Mouse (Mus musculus): ENCODE data around the gene Zfp341. TPM values are rescaled to one million over a fixed set of nuclear protein-coding genes. Genes with fewer than 3 reads are reported as not detected.

Gene Zfp341
- total and polyA plus RNA-seq, 3 experiments, result 0.58 to 4.4 (median 1.6) TPM

GRCm38 (mm10) chr2:154609050-154609767 is 3.9 kb upstream of the Zfp341 start:
- H3K4me1 ChIP-seq (ENCODE audit: control insufficient read depth in 1 of 2, insufficient read depth in 2 of 2), result peaks cover 7 to 14% of the 10 kb centered on the region in 2 experiments
- no peaks in the 10 kb centered on the region for H3K9me3 ChIP-seq (replicated peaks; ENCODE audit: low read length)
- no peak for DNase-seq (ENCODE audit: extremely low read depth)
- no peak overlapping the region for H3K4me3 ChIP-seq (replicated peaks in 1 of 3; ENCODE audit: low read depth in 2 of 3, low read length in 2 of 3, poor library complexity in 1 of 3)
- peaks cover 22% of the 10 kb centered on the region for H3K27me3 ChIP-seq (replicated peaks)
- H3K9ac ChIP-seq (ENCODE audit: insufficient read depth, low read depth), result no peak overlapping the region
- no peaks in the 10 kb centered on the region for H3K36me3 ChIP-seq (replicated peaks in 1 of 2; ENCODE audit: control insufficient read depth in 1 of 2, insufficient read depth in 1 of 2, low read length in 1 of 2)
- TF ChIP-seq NELFE (IDR thresholded peaks at IDR 0.05; ENCODE audit: low read depth, low read length) (no peak), USF2 (conservative IDR thresholded peaks at IDR 0.05; ENCODE audit: low read depth, low read length) (no peak), CHD2 (IDR thresholded peaks at IDR 0.05; ENCODE audit: low read length) (no peak), MXI1 (IDR thresholded peaks at IDR 0.05; ENCODE audit: low read depth, low read length) (no peak), MAX (IDR thresholded peaks at IDR 0.05; ENCODE audit: low read length) (no peak), ELF1 (IDR thresholded peaks at IDR 0.05; ENCODE audit: low read depth, low read length) (no peak), E2F4 (IDR thresholded peaks at IDR 0.05; ENCODE audit: insufficient replicate concordance, low read depth, low read length) (no peak), NRF1 (IDR thresholded peaks at IDR 0.05; ENCODE audit: low read depth, low read length) (no peak), KAT2A (IDR thresholded peaks at IDR 0.05; ENCODE audit: insufficient replicate concordance, low read length) (no peak), TCF12 (IDR thresholded peaks at IDR 0.05; ENCODE audit: low read depth, low read length) (no peak), EP300 (IDR thresholded peaks at IDR 0.05; ENCODE audit: low read length) (no peak), USF1 (IDR thresholded peaks at IDR 0.05; ENCODE audit: low read depth, low read length) (no peak), ZKSCAN1 (IDR thresholded peaks at IDR 0.05; ENCODE audit: borderline replicate concordance, low read depth, low read length) (no peak), HCFC1 (IDR thresholded peaks at IDR 0.05; ENCODE audit: low read depth, low read length) (no peak), MEF2A (IDR thresholded peaks at IDR 0.05; ENCODE audit: borderline replicate concordance, low read depth, low read length) (no peak), GABPA (IDR thresholded peaks at IDR 0.05; ENCODE audit: insufficient replicate concordance, low read depth, low read length) (no peak), MYC (IDR thresholded peaks at IDR 0.05; ENCODE audit: low read depth, low read length) (no peak), ETS1 (conservative IDR thresholded peaks at IDR 0.05; ENCODE audit: low read depth, low read length) (no peak)
- dilution Hi-C loops (cut with MboI; ENCODE audit: extremely low pct_ligation_motif_present, extremely low pct_unique_long_range_greater_than_20kb, low sequenced_read_pairs) (no loop called here), in situ Hi-C loops (cut with MboI; ENCODE audit: low pct_ligation_motif_present, low pct_unique_long_range_greater_than_20kb, low sequenced_read_pairs) (loop anchor here (5.0 kb wide), 1 partner anchor 197 kb away; no protein-coding TSS in a partner anchor)
- H3K27ac ChIP-seq (ENCODE audit: insufficient read depth, low read depth), result no peak overlapping the region
- no peak overlapping the region for H3K4me2 ChIP-seq (ENCODE audit: insufficient read depth, low read depth, poor library complexity, severe bottlenecking)
- H3K79me2 ChIP-seq (replicated peaks; ENCODE audit: control insufficient read depth, extremely low read depth, insufficient read depth, poor library complexity, severe bottlenecking), result no peaks in the 10 kb centered on the region

- no peak for TF ChIP-seq MAFK (IDR thresholded peaks at IDR 0.05; ENCODE audit: insufficient replicate concordance, low read length)
- no peak for TF ChIP-seq KAT2A (IDR thresholded peaks at IDR 0.05; ENCODE audit: insufficient replicate concordance, low read length)
- no peak for TF ChIP-seq JUND (conservative IDR thresholded peaks at IDR 0.05; ENCODE audit: low read depth, low read length)
- no peak for TF ChIP-seq MAZ (IDR thresholded peaks at IDR 0.05; ENCODE audit: low read depth, low read length)
- no peak for TF ChIP-seq GABPA (IDR thresholded peaks at IDR 0.05; ENCODE audit: insufficient replicate concordance, low read depth, low read length)
- TF ChIP-seq BHLHE40 (IDR thresholded peaks at IDR 0.05; ENCODE audit: low read depth, low read length), result no peak
- no peak for TF ChIP-seq POLR2A (IDR thresholded peaks at IDR 0.05; ENCODE audit: low read depth, low read length)
- TF ChIP-seq ZMIZ1 (IDR thresholded peaks at IDR 0.05; ENCODE audit: low read depth, low read length), result no peak
- no peak for TF ChIP-seq EP300 (IDR thresholded peaks at IDR 0.05; ENCODE audit: low read length)
- TF ChIP-seq MAX (IDR thresholded peaks at IDR 0.05; ENCODE audit: low read length), result no peak
- no peak overlapping the region for H3K9ac ChIP-seq (ENCODE audit: insufficient read depth, low read depth)
- H3K4me2 ChIP-seq (ENCODE audit: insufficient read depth, low read depth, poor library complexity, severe bottlenecking), result no peak overlapping the region
- in situ Hi-C loops (cut with MboI; ENCODE audit: low pct_ligation_motif_present, low pct_unique_long_range_greater_than_20kb, low sequenced_read_pairs) (no loop called here), dilution Hi-C loops (cut with MboI; ENCODE audit: extremely low pct_ligation_motif_present, extremely low pct_unique_long_range_greater_than_20kb, low sequenced_read_pairs) (no loop called here)
- DNase-seq (ENCODE audit: extremely low read depth), result no peak
- H3K79me2 ChIP-seq (replicated peaks; ENCODE audit: control insufficient read depth, extremely low read depth, insufficient read depth, poor library complexity, severe bottlenecking), result no peaks in the 10 kb centered on the region
- no peaks in the 10 kb centered on the region for H3K27me3 ChIP-seq (replicated peaks)
- peaks cover 0 to 9% of the 10 kb centered on the region in 2 experiments; a peak in 3 of 4 replicates for H3K4me1 ChIP-seq (ENCODE audit: control insufficient read depth in 1 of 2, insufficient read depth in 2 of 2)
- no peaks in the 10 kb centered on the region for H3K9me3 ChIP-seq (replicated peaks; ENCODE audit: low read length)
- no peaks in the 10 kb centered on the region for H3K36me3 ChIP-seq (replicated peaks in 1 of 2; ENCODE audit: control insufficient read depth in 1 of 2, insufficient read depth in 1 of 2, low read length in 1 of 2)
- no peak overlapping the region for H3K27ac ChIP-seq (ENCODE audit: insufficient read depth, low read depth)
- no peak overlapping the region for H3K4me3 ChIP-seq (replicated peaks in 1 of 3; ENCODE audit: low read depth in 2 of 3, low read length in 2 of 3, poor library complexity in 1 of 3)
Measured at GRCm38 (mm10) chr2:154614841-154615576, 1.9 kb downstream of the Zfp341 start.

Data from CH12.LX (cell line).